Mouse (Mus musculus): ENCODE results near the gene Tmem132d. TPM values are rescaled to one million over a fixed set of nuclear protein-coding genes. Genes with fewer than 3 reads are reported as not detected.

Gene Tmem132d
- polyA plus RNA-seq, 1 experiment from 2014 or later: 0.11 TPM

DNA sequence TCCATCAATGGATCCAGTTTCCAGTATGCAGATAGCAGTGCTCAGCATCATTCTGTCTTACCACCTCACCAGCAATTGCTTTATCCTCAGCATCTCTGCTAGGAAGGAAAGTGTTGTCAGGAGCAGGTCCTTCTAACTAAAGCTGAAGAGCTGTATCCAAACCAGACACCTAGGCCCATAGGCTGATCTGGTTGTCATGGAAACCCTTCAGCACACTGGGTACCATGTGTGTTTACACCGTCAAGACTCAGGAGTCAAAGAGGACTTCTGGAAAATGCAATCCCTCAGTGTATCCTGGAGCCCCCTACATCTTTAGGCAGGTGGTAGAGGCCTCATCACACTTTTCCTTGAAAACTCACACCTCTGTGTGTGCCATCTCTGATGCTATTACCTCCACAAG, 513.7 kb downstream of the Tmem132d start:
- Histone ChIP-seq H3K4me3 (no peak overlapping the region), H3K27ac (replicated peaks) (no peak overlapping the region), H3K4me1 (no peaks in the 10 kb centered on the region), H3K4me2 (no peak overlapping the region), H3K27me3 (replicated peaks) (no peaks in the 10 kb centered on the region), H3K36me3 (no peaks in the 10 kb centered on the region), H3K9ac (no peak overlapping the region), H3K9me3 (no peaks in the 10 kb centered on the region; the same call in 1 of the 2 replicates)
- 64% methylated on average over 1 of the region's 1 CpGs for WGBS
- no peak for ATAC-seq (ENCODE audit: extremely low read depth, insufficient number of reproducible peaks, low FRiP score, low TSS enrichment)

GRCm38 (mm10) chr5:127918376-127918775, 514.5 kb downstream of the Tmem132d start:
- 83% methylated on average over 3 of the region's 3 CpGs for WGBS

GRCm38 (mm10) chr5:127914157-127914556, 518.7 kb downstream of the Tmem132d start:
- Histone ChIP-seq H3K9ac (no peak overlapping the region), H3K4me3 (no peak overlapping the region), H3K27me3 (replicated peaks) (no peaks in the 10 kb centered on the region), H3K9me3 (peaks cover 4% of the 10 kb centered on the region; the same call in 1 of the 2 replicates), H3K27ac (replicated peaks) (no peak overlapping the region), H3K4me1 (no peaks in the 10 kb centered on the region), H3K4me2 (no peak overlapping the region), H3K36me3 (no peaks in the 10 kb centered on the region)
- ATAC-seq (ENCODE audit: extremely low read depth, insufficient number of reproducible peaks, low FRiP score, low TSS enrichment): no peak
- 76% methylated on average over 11 of the region's 11 CpGs for WGBS

More at GRCm38 (mm10) chr5:127918376-127918775, 514.5 kb downstream of the Tmem132d start:
- H3K4me1 ChIP-seq: no peaks in the 10 kb centered on the region
- H3K9me3 ChIP-seq: no peaks in the 10 kb centered on the region; the same call in 1 of the 2 replicates
- ATAC-seq (ENCODE audit: extremely low read depth, insufficient number of reproducible peaks, low FRiP score, low TSS enrichment): no peak
- H3K4me2 ChIP-seq: no peak overlapping the region
- H3K4me3 ChIP-seq: no peak overlapping the region
- no peaks in the 10 kb centered on the region for H3K36me3 ChIP-seq
- H3K27me3 ChIP-seq (replicated peaks): no peaks in the 10 kb centered on the region
- H3K9ac ChIP-seq: no peak overlapping the region
- no peak overlapping the region for H3K27ac ChIP-seq (replicated peaks)

DNA sequence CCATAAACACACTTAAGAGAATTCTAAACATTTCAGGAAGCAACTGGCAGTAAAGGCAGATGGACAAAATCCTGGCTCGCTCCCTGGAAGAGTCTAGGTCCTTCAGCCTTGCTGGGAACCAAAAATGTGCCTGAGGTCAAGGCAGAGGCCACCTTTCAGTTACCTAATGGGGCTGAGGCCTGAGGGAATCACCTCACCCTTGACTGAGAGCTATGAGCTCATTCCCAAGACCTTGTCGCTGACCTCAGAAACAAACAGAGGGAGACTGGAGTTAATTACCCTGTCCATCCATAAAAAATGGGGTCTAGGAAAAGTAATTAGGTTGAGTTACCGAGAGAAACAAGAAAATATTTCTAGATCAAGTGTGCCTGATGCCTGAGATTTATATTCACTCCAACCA, 521.3 kb downstream of the Tmem132d start:
- WGBS: 63% methylated on average over 3 of the region's 3 CpGs
- no peak for ATAC-seq (ENCODE audit: extremely low read depth, insufficient number of reproducible peaks, low FRiP score, low TSS enrichment)

DNA sequence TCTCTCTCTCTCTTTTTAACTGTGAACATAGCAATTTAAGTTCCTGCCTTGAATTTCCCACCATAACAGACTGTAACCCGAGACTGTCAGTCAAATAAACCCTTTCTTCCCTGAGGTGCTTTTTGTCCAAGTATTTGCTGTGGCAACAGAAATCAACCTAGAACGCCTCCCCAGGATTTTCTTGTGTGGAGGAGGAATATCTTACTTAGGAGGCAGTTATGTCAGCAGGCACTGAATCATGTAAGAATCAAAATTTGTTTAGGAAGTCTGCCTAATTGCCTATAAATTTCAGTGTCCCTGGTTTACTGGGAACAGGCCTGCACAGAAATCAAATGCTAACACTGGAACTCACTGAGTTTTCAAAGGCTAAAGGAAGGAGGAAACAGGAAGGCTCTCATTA, 522.5 kb downstream of the Tmem132d start:
- no peaks in the 10 kb centered on the region for H3K4me1 ChIP-seq
- no peak overlapping the region for H3K4me2 ChIP-seq
- H3K36me3 ChIP-seq: no peaks in the 10 kb centered on the region
- ATAC-seq (ENCODE audit: extremely low read depth, insufficient number of reproducible peaks, low FRiP score, low TSS enrichment): no peak
- H3K4me3 ChIP-seq: no peak overlapping the region
- no peak overlapping the region for H3K9ac ChIP-seq
- no peak overlapping the region for H3K27ac ChIP-seq (replicated peaks)
- peaks cover 9% of the 10 kb centered on the region; the same call in 1 of the 2 replicates for H3K9me3 ChIP-seq
- WGBS: 57% methylated on average over 2 of the region's 2 CpGs
- no peaks in the 10 kb centered on the region for H3K27me3 ChIP-seq (replicated peaks)

More for the DNA sequence above, 521.3 kb downstream of the Tmem132d start:
- Histone ChIP-seq H3K9me3 (peaks cover 4% of the 10 kb centered on the region; the same call in 1 of the 2 replicates), H3K27ac (replicated peaks) (no peak overlapping the region), H3K4me3 (no peak overlapping the region), H3K4me2 (no peak overlapping the region), H3K27me3 (replicated peaks) (no peaks in the 10 kb centered on the region), H3K4me1 (no peaks in the 10 kb centered on the region), H3K9ac (no peak overlapping the region), H3K36me3 (no peaks in the 10 kb centered on the region)

DNA sequence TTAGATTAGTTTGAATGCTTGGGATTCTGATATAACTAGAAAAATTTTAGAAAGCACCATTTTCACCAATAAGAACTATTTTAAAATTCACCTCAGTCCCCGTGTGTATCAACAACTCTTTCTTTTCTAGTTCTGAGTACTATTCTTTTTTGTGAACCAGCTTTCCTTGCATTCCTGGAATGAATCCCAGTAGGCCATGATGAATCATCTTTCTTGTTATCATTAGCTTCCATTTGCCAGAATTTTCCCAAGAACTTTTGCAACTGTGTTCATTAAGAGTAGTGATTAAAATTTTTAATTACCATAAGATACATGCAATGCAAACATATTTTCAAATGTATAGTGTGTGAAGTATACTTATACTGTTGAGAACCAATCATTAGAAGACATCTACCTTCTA, 537.7 kb downstream of the Tmem132d start:
- 55% methylated on average over 1 of the region's 1 CpGs for WGBS
- no peak overlapping the region for H3K4me3 ChIP-seq
- no peak overlapping the region for H3K4me2 ChIP-seq
- H3K9ac ChIP-seq: no peak overlapping the region
- H3K9me3 ChIP-seq: peaks cover 5% of the 10 kb centered on the region; the same call in 1 of the 2 replicates
- no peaks in the 10 kb centered on the region for H3K36me3 ChIP-seq
- no peaks in the 10 kb centered on the region for H3K27me3 ChIP-seq (replicated peaks)
- no peak for ATAC-seq (ENCODE audit: extremely low read depth, insufficient number of reproducible peaks, low FRiP score, low TSS enrichment)
- H3K27ac ChIP-seq (replicated peaks): no peak overlapping the region
- no peaks in the 10 kb centered on the region for H3K4me1 ChIP-seq

DNA sequence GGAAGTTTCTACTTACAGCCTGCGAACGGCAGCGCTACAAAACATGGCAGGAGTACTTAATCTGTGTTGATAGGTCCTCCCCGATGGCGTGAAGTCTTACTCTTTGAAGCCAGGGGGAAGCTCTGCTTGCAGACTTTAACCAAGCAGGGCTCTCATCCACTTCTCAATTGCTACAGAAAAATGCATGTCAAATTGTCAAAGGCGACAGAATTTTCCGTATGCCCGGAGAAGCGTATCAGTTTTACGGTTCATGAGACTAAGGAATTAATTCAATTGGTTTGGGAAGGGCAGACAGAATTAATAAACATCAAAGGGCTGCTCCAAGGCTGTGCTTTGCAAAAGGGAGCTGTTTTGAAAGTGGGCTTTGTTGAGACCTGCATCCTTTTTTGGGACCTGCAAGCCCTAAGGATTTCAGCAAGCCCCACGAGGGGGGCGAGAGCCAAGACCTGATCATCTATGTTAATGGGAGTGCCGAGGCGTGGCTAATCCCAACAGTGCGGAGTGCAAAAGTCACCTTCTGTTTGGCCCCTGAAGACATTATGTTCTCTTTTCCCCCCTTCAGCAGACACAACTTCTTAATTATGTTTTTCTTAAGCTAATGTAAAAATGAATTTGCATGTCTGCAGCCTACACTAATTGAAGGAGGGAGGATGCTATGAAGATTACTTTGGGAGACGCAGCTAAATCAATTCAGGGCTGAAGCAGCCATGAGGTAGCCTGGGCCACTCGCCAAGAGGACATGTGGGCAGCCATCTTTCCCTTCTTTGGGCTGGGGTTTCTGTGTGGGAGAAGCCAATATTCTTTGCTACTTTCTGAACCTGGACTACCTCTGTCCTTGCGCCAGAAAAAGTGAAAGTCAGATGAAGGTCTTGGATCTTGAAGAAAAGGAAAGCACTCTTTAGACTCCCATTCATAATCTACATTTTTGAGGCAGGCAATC, 547.0 kb downstream of the Tmem132d start:
- Histone ChIP-seq H3K4me1 (no peaks in the 10 kb centered on the region), H3K27me3 (replicated peaks) (no peaks in the 10 kb centered on the region), H3K4me3 (no peak overlapping the region), H3K9ac (no peak overlapping the region), H3K4me2 (no peak overlapping the region), H3K36me3 (no peaks in the 10 kb centered on the region), H3K27ac (replicated peaks) (no peak overlapping the region), H3K9me3 (peaks cover 29% of the 10 kb centered on the region)
- WGBS: 81% methylated on average over 18 of the region's 18 CpGs
- ATAC-seq (ENCODE audit: extremely low read depth, insufficient number of reproducible peaks, low FRiP score, low TSS enrichment): no peak

GRCm38 (mm10) chr5:127883021-127883420, 549.9 kb downstream of the Tmem132d start:
- Histone ChIP-seq H3K4me3 (no peak overlapping the region), H3K4me1 (no peaks in the 10 kb centered on the region), H3K9me3 (peaks cover 21% of the 10 kb centered on the region), H3K9ac (no peak overlapping the region), H3K27me3 (replicated peaks) (no peaks in the 10 kb centered on the region), H3K36me3 (no peaks in the 10 kb centered on the region), H3K27ac (replicated peaks) (no peak overlapping the region), H3K4me2 (no peak overlapping the region)
- 58% methylated on average over 9 of the region's 10 CpGs for WGBS
- ATAC-seq (ENCODE audit: extremely low read depth, insufficient number of reproducible peaks, low FRiP score, low TSS enrichment): no peak

DNA sequence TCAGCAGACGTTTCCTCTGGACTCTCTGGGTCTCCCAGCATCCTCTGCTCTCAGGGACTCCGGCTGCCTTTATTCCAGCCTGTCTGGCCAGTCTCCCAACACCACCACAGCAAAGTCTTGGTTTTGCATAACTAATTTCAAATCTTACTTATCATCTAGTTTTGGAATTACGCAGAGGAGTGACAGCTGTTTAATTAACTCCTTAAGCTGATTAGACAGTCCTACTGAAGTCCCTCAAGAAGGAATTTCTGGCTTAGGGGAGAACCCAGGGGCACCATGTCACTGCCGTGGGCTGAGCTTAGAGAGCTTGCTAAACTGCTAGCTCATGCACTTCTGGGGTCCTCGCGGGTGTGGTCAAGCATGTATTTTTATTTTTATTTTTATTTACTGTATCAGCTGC, 558.4 kb downstream of the Tmem132d start:
- no peaks in the 10 kb centered on the region for H3K4me1 ChIP-seq
- no peak overlapping the region for H3K4me2 ChIP-seq
- no peak overlapping the region for H3K4me3 ChIP-seq
- H3K9ac ChIP-seq: no peak overlapping the region
- 0 out of 2 replicates have a peak, but pooled peaks cover 9% of the 10 kb centered on the region for H3K9me3 ChIP-seq
- no peaks in the 10 kb centered on the region for H3K27me3 ChIP-seq (replicated peaks)
- no peak overlapping the region for H3K27ac ChIP-seq (replicated peaks)
- H3K36me3 ChIP-seq: no peaks in the 10 kb centered on the region
- ATAC-seq (ENCODE audit: extremely low read depth, insufficient number of reproducible peaks, low FRiP score, low TSS enrichment): no peak
- WGBS: 74% methylated on average over 6 of the region's 6 CpGs

GRCm38 (mm10) chr5:127865157-127865556, 567.7 kb downstream of the Tmem132d start:
- WGBS: 70% methylated on average over 6 of the region's 6 CpGs
- no peak for ATAC-seq (ENCODE audit: extremely low read depth, insufficient number of reproducible peaks, low FRiP score, low TSS enrichment)

GRCm38 (mm10) chr5:127859719-127860118, 573.2 kb downstream of the Tmem132d start:
- H3K36me3 ChIP-seq: no peaks in the 10 kb centered on the region
- ATAC-seq (ENCODE audit: extremely low read depth, insufficient number of reproducible peaks, low FRiP score, low TSS enrichment): no peak
- H3K27ac ChIP-seq (replicated peaks): no peak overlapping the region
- H3K4me1 ChIP-seq: no peaks in the 10 kb centered on the region
- WGBS: 60% methylated on average over 2 of the region's 2 CpGs
- no peak overlapping the region for H3K4me2 ChIP-seq
- H3K27me3 ChIP-seq (replicated peaks): no peaks in the 10 kb centered on the region
- H3K9ac ChIP-seq: no peak overlapping the region
- H3K9me3 ChIP-seq: no peaks in the 10 kb centered on the region
- H3K4me3 ChIP-seq: no peak overlapping the region

More at GRCm38 (mm10) chr5:127865157-127865556, 567.7 kb downstream of the Tmem132d start:
- H3K4me2 ChIP-seq: no peak overlapping the region
- H3K27me3 ChIP-seq (replicated peaks): no peaks in the 10 kb centered on the region
- no peak overlapping the region for H3K9ac ChIP-seq
- H3K27ac ChIP-seq (replicated peaks): no peak overlapping the region
- H3K9me3 ChIP-seq: no peaks in the 10 kb centered on the region
- no peak overlapping the region for H3K4me3 ChIP-seq
- H3K36me3 ChIP-seq: no peaks in the 10 kb centered on the region
- H3K4me1 ChIP-seq: no peaks in the 10 kb centered on the region
